Mouse (Mus musculus) lung, postnatal 10 days (tissue): ENCODE data around the gene Ahcyl1.
"Not testable (repeated sequence)": the region's sequence is repeated elsewhere in the genome, so short reads cannot be mapped to it uniquely, and the experiment has no call there.

ENCODE experiments used
- DNase-seq: peaks from one replicate; pipeline ENCODE4 v3.0.0; 2021

Gene Ahcyl1

DNA sequence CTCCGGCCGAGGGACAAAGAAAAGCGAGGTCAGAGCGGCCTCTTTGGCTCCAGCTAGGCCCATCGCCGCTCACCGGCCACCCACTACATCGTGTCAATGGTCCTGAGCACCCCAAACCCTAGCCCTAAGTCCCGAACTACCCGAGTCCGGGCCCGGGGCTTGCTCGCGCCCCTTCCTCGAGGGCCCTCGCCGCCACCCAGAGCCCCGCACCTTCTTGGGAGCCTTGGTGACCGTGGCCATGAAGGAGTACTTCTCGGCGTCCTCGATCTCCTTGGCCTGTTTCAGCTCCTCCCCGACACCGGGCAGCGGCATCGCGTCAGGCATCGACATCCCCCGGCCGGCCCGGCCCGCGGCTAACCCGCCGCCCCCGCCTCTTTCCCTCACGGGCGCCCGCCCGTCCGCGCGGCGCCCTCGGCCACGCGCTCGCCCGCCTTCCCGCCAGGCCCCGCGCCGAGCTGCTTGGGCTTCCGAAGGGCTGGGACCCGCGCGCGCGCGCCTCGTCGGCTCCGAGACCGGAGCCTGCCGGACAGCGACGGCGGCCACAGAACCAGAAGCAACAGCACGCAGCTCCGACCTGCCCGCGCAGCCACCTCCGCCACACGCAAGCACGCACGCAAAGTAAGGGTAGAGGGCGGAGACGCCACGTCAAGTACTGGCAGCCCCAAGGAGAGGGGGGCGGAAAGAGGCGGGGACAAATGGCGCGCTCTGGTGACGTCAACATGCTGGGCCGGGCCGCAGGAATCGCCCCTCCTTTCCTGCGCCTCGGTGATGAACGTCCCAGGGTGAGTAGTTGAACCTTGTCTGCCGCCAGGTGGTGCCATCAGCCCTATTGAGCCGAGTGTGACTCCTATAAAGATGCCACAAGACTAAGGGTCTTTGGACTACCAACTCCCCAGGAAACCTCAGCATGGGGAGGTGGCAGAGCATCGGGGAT, at the start of gene Ahcyl1:
TSS of gene Ahcyl1 (minus strand) at position 613 of the 934 bp plus-strand sequence.
- peak; percentile 99 for DNase-seq

DNA sequence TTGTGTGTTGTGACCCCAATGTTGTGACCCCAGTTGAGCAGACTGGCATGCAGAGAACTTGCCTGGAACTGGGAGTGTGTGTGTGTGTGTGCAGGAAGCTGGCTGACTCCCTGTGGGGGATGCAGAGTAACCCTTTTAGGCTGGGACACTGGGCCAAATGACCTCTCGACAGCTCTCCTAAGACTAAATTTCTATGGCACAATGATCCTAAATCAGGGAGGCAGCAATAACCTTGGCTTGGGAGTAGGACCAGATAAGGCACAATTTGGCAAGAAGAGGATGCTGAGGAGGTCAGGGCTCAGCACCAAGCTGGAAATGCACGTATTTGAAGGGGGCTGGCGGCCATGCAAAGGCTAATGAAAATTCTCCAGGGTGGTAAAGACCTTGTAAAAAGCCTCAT, 49.7 kb upstream of the Ahcyl1 start:
- no peak for DNase-seq

DNA sequence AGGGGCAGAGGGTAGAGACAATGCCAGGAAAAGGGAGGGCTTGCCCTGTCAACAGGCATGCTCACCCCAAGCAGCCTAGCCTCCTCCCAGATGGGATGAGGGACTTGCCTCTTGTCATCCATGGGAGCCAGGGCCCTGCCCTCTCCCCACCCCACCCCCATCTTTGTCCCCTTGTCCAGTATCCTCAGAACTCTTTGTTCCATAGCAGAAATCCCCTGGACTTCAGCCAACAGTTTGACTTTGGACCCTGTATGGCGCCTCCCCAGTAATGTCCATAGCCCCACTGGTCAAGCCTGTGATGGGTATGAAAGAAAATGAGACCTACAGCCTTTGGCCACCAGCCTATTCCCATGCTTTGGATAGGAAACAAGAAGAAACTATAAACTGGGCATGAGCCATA, 47.3 kb upstream of the Ahcyl1 start:
- peak; percentile 50 for DNase-seq

DNA sequence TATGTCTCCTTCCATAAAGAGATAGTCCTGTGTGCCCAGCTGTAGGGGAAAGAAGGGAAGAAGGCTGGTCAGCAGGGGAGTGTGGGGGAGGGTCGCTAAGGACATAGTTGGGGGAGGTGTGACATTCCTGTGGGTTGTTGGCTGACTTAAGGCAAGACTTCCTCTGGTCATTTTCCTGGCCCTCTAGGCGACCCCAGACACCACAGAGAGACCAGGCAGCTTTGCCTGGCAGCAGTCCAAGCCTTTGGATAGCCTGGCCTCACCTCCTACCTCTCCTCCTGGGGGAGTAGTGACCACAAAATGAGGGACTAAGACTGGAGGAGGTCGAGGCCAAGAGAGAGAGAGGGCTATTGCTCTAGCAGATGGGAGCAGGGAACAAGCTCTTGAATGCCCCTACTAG, 46.7 kb upstream of the Ahcyl1 start:
- peak; percentile 40 for DNase-seq

DNA sequence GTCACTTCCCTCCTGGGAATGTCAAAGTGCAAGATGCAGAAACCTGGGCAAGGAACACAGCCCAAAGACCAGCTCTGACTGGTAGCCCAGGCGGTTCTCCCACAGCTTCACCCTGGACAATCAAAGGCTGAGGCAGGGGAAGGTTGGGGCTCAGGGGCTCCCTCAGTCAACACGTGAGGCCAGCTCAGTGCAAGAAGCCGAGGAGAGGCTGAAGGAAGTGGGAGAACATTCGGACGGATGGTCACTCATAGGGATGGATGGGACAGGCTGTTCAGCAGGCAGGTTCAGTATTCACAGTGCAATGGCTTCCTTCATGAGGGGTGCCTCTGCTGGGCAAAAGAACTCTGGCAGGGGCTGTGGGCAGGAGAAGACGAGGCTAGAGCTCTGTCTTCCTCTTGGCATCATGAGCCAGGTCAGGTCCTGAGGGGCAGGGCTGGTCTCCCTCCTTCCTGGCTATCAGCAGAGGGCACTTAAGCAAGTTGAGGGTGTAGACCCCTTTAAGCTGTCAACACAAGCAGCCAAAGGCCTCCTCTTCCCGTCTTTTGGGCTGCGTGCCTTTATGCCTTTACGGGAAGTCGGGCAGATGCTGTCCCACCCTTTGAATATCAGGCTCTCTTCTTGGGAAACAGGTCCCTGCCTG, 45.8 kb upstream of the Ahcyl1 start:
- no peak for DNase-seq

DNA sequence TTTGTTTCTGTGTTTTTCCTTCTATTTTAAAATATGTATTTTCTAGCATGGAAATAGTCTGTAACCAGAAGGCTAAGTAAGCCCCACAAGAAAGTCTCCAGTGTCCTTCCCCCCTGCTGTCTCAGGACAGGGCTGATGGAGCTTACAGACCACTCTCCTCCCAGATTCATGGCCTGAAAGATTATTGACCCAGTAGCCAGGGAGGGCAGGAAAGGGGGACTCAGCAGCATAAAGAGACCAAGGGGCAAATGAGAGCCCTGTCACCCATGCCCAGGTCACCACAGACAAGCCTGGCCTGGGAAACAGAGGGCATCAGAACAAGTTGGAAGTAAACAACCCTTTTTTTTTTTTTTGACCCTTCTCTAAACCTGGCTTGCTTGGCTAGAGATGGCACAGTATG, 45.0 kb upstream of the Ahcyl1 start:
- DNase-seq: no peak

DNA sequence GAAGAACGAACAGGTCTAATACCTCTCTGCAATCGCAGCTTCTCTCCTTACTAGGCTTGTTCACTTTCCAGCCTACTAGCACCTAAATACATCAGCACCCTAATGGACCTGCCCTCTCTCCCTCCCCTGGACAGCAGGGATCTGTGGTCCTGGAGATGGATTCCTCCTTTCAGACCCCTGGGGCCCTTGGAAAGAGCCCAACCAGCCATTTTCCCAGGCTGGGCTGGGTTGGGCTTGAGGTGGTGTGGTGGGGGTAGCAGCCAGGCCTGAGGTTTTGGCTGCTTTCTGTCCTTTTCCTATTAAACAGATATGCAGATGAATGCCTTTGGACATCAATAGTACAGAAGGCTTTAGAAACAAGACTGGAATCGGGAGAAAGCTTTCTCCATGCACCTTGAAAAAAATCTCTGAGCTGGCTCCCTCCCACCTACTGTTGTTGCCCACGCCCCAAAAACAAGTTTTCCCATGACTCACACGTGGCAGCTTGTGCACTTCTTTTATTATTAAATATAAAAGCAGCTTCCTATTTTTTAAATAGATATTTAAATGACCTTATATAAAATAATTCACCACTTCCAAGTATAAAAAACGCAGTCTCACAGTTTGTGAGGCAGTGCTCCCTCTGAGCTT, 44.3 kb upstream of the Ahcyl1 start:
- peak; percentile 86 for DNase-seq

DNA sequence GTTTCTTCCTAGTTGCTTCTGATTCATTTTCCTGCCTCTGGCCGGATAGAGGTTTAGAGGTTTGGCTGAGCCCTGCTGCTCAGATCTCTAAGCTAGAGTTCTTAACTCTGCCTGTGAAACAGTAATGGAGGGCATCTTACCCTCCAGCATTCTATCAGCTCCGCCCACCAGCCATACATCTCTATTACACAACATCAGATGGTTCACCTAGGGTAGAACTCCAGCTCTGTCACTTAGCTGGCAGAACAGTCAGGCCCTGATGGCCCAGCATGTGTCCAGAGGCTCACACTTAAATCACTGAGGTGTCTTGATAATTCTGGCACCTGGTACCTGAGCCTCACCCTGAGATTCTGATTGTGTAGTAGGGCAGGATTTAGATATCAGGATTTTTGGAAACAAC, 43.6 kb upstream of the Ahcyl1 start:
- no peak for DNase-seq

DNA sequence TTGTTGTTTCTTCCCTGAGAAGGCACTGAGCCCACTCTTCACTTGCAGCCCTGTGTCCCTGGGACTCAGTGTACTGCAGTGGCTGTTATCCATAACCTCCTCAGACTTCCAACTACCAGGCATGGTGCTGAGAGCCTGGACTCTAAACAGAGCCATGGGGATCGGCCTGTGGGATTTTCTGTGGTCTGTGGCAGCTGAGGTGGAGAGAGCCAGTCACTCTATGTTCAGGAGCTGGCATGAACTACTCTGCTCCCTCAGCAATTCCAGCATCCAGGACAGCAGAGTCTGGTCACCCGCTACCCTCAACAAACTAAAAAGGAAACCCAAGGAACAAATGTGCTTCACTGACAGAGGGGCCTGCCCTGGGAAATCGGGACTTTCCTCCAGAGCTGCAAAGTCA, 43.1 kb upstream of the Ahcyl1 start:
- DNase-seq: no peak

DNA sequence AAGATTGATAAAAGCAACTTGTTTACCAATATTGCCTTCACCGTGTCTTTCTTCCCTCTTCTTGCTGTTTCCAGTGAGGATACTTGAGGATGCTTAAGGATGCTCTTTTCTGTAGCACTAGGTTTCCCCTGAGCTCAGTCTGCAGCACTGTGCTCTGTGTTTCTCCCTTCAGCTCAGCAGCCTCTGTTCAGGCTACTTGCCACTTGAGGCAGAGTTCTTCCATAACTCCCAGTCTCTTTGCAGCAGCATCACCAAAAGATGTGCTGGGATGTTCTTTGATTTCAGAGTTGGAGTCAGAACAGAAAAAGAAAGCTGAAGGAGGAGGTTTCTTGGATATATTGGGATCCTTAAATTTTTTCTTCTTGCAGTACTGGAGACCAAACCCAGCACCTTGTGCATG, 42.3 kb upstream of the Ahcyl1 start:
- no peak for DNase-seq

DNA sequence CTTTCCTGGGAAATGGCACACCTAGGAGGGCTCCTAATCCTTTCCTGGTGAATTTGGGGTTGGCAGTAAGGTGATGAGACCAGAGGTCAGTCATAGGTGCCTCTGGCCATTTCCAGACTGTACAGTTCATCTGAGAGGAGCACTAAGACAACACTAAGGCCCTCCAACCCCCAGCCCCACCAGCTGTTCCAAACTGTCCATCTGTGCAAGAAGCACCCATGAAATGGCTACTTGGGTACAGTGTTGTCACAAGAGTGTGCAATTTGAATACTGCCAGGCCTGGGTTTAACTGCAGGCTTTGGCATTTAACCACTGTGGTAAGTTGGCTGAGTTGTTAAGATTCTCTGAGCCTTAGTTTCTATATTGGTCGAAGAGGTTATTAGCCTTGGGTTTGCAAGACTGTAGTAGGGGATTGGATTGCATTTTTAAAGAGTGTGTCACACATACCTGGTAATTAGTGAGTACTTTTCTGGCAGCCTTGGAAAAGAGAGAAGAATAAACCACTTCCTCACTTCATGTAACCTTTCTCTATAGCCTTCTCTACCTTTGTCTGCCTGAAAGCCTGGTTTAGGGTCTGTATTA, 41.3 kb upstream of the Ahcyl1 start:
- no peak for DNase-seq

DNA sequence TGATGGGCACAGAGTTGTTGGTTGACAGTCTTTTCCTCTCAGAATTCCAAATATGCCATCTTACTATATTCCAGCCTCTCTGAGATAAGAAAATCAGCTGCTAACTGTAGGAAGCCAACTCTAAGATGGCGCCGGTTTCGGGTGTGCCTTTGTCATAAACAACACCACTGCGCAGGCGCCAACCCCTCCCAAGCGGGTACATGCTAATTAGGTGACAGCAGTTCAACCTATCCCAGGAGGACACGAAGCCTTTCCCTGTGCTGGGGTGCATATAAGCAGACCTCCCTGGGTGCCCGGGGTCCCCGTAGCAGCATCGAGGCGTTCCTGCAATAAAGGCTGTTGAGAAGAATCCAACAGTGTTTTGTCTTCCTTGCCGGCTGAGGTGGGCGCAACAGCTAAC, 39.3 kb upstream of the Ahcyl1 start:
- not testable (repeated sequence) for DNase-seq

DNA sequence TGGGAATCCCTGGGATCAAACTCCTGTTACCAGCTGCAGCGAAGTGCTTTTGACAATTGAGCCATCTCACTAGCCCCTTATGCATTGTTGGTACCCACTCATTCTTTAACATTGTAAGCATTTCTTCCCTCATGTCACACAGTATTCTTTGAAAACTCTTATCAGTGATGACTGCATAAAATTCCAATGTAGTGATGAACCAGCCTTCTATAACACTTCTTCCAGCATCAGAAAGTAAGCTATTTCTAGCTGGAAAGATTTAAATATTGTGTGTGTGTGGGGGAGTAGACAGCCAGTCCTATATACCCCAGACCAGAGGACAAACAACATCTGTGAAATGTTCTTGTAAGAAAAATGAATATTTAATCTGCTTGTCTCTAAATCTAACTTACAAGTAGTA, 37.0 kb upstream of the Ahcyl1 start:
- DNase-seq: no peak

DNA sequence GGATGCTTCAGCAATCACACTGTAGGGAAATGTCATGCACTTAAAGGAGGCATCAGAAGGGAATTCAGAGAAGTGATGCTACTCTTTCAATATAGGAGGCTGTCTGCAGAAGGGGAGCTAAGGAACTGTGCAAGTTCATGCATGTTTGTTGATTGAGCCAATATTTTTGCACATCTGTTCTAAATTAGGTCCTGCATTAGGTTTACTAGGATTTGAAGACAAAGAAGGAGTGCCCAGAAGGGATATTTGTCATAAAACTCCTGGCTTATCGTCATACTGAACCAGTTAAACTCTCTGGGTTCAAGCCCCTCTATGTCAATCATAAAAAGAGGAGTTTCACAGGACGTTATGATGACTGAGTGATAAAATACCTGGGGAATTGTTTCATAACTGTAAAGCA, 33.9 kb upstream of the Ahcyl1 start:
- no peak for DNase-seq

DNA sequence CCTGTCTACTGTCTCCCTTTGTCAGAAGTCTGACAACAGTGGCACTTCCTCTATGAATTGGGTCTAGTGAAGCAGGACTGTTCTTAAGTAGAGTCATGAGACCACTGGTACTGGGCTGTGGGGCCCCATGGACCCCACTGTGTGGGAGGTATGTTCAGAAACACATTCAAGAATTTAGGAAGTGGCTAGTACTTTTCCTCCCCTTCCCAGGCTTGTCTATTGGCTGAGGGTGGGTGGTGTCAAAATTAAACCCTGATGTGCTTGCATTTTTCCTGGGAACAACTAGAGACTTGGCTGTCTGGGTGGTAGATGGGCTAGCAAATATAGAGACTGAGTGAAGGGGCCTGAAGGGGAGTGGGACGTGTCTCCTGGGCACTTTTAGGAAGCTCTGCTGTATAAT, 32.1 kb upstream of the Ahcyl1 start:
- DNase-seq: no peak

DNA sequence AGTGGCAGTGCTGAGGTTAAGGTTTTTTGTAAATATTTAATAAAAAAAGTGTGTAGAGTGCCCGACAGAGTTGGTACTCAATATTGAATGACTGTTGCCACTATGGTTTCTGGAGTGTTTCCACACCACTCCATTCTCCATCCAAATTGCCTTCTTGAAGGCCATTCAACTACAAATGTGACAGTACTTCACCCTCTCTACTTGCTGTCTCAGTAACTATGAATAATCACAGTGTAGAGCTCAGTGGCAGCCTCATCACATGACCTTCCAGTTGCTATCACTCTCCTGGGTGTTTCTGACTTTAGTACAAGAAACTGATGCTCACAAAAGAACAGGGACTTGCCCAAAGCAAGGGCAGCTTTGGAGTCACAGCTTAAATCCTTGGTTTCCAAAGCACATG, 19.6 kb upstream of the Ahcyl1 start:
- no peak for DNase-seq

DNA sequence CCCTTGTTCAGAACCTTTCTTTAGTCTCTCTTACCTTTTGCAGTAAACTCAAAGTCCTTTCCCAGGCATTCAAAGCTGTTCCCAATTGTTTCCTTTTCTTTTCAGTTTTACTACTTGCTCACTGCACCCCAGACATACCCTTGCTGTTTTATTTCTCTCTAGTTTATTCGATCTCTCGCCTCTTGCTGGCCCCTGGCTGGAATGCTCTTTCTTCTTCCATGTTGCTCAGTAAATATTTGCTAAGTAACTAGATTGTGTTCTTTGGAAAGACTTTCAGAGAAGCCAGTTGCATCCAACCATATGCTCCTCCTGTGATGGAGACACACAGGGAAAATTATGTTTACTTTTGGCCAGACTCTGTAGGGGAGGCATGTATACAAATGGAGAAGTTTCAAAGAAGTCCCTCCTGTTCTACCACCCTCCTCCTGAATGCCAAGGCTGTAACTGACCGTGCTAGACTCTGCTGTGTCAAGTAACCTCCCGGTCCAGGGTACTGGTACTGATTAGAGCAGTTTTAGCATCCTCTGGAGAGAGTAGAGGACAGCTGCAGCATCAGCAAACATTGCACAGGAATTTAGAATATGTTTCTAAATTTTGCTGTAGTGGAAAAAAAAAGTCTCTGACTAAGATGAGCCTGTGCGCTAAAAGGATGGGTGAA, 18.0 kb upstream of the Ahcyl1 start:
- DNase-seq: no peak

DNA sequence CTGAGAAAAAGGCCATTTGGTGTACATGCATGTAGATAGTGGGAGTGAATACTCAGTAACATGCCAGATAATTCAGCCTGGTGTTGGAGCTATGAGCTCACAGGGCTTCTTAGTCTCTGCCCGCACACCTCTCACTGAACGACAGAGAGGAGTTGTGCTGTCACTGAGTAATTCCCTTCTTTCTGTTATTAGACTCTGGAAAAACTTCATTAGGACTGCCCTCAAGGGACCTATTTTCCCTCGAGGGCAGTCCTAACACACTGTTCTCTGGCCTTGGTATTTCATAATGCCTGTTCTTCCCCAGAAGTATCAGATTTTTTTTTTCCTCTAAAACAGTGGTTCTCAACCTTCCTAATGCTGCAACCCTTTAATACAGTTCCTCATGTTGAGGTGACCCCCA, 15.7 kb upstream of the Ahcyl1 start:
- no peak for DNase-seq

DNA sequence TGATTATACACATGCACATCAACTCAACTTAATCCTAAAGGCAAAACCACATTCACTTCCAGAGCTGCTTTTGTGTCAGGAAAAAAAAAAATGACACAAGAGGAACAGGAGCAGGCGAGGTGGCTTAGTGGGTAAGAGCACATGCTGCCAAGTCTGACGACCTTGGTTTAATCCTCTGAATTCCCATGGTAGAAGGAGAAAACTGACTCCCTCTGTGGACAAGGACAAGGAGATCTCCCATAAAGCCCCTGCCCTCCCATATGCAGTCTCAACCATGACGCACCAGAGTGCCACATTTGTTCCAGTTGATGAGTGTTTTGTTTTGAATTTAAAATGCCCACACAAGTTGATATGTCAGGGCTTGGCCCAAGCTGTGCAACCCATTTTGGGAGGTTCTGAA, 12.8 kb upstream of the Ahcyl1 start:
- no peak for DNase-seq

DNA sequence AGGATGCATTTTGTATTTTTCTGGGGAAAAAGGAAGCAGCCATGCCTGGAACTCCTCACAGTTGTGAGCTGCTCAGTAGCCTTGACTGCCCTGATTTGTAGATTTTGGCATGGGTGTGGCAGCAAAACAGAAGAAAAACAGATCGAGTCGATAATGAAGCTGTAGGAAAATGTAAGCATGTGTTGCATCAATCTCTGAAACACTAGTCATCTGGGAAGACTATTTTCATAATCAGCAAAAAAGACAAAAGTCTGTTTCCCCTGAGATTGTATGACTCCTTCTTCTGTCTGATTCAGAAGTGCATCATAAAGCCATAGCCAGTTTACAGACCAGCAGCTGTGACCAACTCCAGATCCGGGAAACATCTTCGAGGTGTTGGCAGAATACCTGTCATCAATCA, 10.9 kb upstream of the Ahcyl1 start:
- DNase-seq: no peak

DNA sequence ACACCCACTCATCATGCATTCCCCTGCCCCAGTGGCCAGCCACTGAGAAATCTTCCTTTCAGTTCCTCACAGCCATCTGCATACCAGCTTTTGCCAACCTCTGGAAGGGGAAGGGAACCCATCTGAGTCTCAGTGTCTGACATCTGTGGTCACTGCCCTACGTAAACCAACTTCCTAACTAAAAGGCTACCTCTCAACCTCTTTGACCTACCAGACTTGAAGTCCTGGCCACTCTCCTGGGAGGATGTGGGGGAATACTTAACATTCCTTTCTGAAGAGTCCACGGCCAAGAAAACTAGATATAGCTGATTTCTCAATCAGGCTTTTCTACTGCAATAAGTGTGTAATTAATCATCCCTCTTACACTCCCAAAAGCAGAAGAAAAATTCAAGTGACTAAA, 9.8 kb upstream of the Ahcyl1 start:
- no peak for DNase-seq

DNA sequence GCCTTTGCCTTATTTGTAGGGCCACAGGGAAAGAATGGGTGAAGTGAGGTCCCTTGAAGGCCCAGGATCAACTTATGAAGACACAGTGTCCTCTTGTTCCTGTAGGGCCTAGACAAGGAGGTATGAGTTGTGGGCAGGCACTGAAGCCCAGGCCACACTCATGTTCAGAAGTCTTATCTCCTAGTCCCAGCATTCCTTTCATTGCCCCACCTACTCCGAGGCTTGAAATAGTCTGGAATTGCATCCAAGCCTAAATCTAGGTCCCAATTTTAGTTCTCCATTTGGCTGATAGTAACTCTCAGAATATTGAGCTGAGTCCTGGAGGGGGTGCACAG, 8.0 kb upstream of the Ahcyl1 start:
- DNase-seq: no peak

DNA sequence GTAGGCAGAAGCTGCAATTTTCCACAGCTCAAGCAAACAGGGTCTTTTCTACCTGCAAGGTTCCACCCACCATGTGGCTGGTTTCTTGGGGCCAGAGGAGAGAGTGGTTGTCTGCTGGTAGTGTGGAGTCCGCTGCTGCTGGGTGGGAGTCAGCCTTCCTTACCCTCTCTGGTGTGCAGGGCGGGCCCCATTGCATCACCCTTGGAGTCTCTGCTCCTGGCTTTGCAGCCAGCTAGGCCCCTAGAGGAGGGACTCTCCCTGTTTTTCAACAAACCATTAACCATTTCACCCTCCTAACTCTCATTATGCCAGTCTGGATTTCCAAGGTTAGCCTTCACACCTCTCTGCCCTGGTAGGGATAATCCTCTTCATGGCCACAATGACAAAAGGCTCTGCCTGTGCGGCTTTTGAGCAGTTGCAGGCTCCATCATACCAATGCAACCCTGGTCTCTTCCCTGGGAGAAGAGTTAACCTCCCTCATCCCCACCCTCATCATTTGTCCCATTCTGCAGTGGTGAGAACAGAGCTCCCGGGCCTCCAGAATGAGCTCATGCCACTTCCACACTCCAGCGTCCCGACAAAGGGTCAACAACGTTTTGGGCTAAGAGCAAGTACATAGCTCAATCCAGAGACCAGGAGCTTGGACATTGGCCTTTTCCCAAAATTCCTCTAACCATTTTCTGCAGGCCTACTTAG, 7.5 kb upstream of the Ahcyl1 start:
- DNase-seq: peak; percentile 24
